Mouse (Mus musculus) liver, postnatal 0 days (tissue): ENCODE measurements around the gene Sorl1. TPM values are rescaled to one million over a fixed set of nuclear protein-coding genes. Genes with fewer than 3 reads are reported as not detected.

ENCODE experiments used
- ATAC-seq: fragments of 200-750 bp; cut with Nextera tagmentation; 2 replicates; pipeline ENCODE4 v1.8.0; 2017; ENCODE audit warnings: mild to moderate bottlenecking, moderate library complexity
- DNase-seq: peaks from one replicate; pipeline ENCODE4 v3.0.0-alpha.2; 2016
- H3K27ac ChIP-seq: fragments of 300-500 bp; sonication (generic); 2 replicates; pipeline ENCODE4 v1.5.1; 2014; ENCODE audit warnings: antibody characterized with exemption, moderate library complexity, mild to moderate bottlenecking, low read depth
- H3K27me3 ChIP-seq: fragments of 300-500 bp; sonication (generic); 2 replicates; pipeline ENCODE4 v1.6.1; 2014; ENCODE audit warnings: low read length, control low read depth, mixed read lengths; ENCODE audit not compliant: insufficient read depth
- H3K36me3 ChIP-seq: fragments of 300-500 bp; sonication (generic); replicated peaks from 2 replicates; pipeline ENCODE4 v1.6.1; 2014; ENCODE audit warnings: mild to moderate bottlenecking, control low read depth, low read length, moderate library complexity, mixed read lengths; ENCODE audit not compliant: insufficient read depth
- H3K4me1 ChIP-seq: fragments of 300-500 bp; sonication (generic); 2 replicates; pipeline ENCODE4 v1.6.1; 2014; ENCODE audit warnings: antibody characterized with exemption, mild to moderate bottlenecking, control low read depth; ENCODE audit not compliant: insufficient read depth
- H3K4me2 ChIP-seq: fragments of 300-500 bp; sonication (generic); 2 replicates; pipeline ENCODE4 v1.6.1; 2014; ENCODE audit warnings: low read depth, mild to moderate bottlenecking, low read length, moderate library complexity, mixed read lengths
- H3K4me3 ChIP-seq: fragments of 300-500 bp; sonication (generic); 2 replicates; pipeline ENCODE4 v1.5.1; 2014; ENCODE audit warnings: low read depth, low read length
- H3K9ac ChIP-seq: fragments of 300-500 bp; sonication (generic); replicated peaks from 2 replicates; pipeline ENCODE4 v1.6.1; 2014; ENCODE audit warnings: mild to moderate bottlenecking, moderate library complexity
- H3K9me3 ChIP-seq: fragments of 300-500 bp; sonication (generic); 2 replicates; pipeline ENCODE4 v1.6.1; 2016; ENCODE audit warnings: mild to moderate bottlenecking, control low read depth, low read length, mixed read lengths
- CTCF ChIP-seq: sonication (generic); IDR thresholded peaks from 2 replicates; pipeline ENCODE4 v1.5.1; 2016; ENCODE audit warnings: antibody characterized with exemption, low read depth
- EP300 ChIP-seq: IDR thresholded peaks from 2 replicates; pipeline ENCODE4 v1.6.1; 2016; ENCODE audit warnings: antibody characterized with exemption, low read depth, mild to moderate bottlenecking
- WGBS: fragments of 180-500 bp; shearing (Covaris S2); extraction: QIAGEN DNeasy Blood & Tissue Kit; methylation state at CpG from one replicate; pipeline ENCODE4 v1.1.7; 2014; ENCODE audit not compliant: insufficient replicate concordance; 5-methylcytosine and 5-hydroxymethylcytosine counted together
- polyA plus RNA-seq: library from polyadenylated mRNA; unstranded; fragments of >200 nt; fragmentation: Nextera tagmentation; extraction: Ambion mirVana; gene quantifications from 2 replicates; pipeline ENCODE4 v1.2.1, GENCODE M21; 2015

The Sorl1 gene
- polyA plus RNA-seq, 1 experiment from 2014 or later: 3.0 TPM

GRCm38 (mm10) chr9:42081681-42082530 lies 42.2 kb downstream of the Sorl1 start:
- H3K9me3 ChIP-seq: no peaks in the 10 kb centered on the region
- no peak overlapping the region for H3K4me3 ChIP-seq
- H3K4me1 ChIP-seq: no peaks in the 10 kb centered on the region
- no peak for ATAC-seq
- no peak overlapping the region for H3K27ac ChIP-seq
- 85% methylated on average over 29 of the region's 29 CpGs for WGBS
- H3K36me3 ChIP-seq: no peaks in the 10 kb centered on the region
- H3K27me3 ChIP-seq: no peaks in the 10 kb centered on the region
- H3K4me2 ChIP-seq: no peak overlapping the region
- no peak overlapping the region for H3K9ac ChIP-seq
- no peak for DNase-seq
- TF ChIP-seq EP300: no peak
- no peak for TF ChIP-seq CTCF

GRCm38 (mm10) chr9:42080671-42081070 lies 43.4 kb downstream of the Sorl1 start:
- WGBS: 75% methylated on average over 9 of the region's 9 CpGs
- H3K27ac ChIP-seq: no peak overlapping the region
- no peak for ATAC-seq

GRCm38 (mm10) chr9:42077112-42077845 lies 46.8 kb downstream of the Sorl1 start:
- Histone ChIP-seq H3K4me3 (no peak overlapping the region), H3K27me3 (no peaks in the 10 kb centered on the region), H3K9ac (no peak overlapping the region), H3K4me2 (no peak overlapping the region), H3K9me3 (no peaks in the 10 kb centered on the region), H3K27ac (no peak overlapping the region), H3K4me1 (no peaks in the 10 kb centered on the region), H3K36me3 (no peaks in the 10 kb centered on the region)
- 85% methylated on average over 16 of the region's 16 CpGs for WGBS
- DNase-seq (no peak), ATAC-seq (no peak)
- TF ChIP-seq CTCF (no peak), EP300 (no peak)

More at GRCm38 (mm10) chr9:42080671-42081070, 43.4 kb downstream of the Sorl1 start:
- Histone ChIP-seq H3K36me3 (no peaks in the 10 kb centered on the region), H3K27me3 (no peaks in the 10 kb centered on the region), H3K9ac (no peak overlapping the region), H3K4me2 (no peak overlapping the region), H3K4me1 (no peaks in the 10 kb centered on the region), H3K4me3 (no peak overlapping the region), H3K9me3 (no peaks in the 10 kb centered on the region)
- DNase-seq: no peak
- no peak for TF ChIP-seq EP300
- TF ChIP-seq CTCF: no peak

DNA sequence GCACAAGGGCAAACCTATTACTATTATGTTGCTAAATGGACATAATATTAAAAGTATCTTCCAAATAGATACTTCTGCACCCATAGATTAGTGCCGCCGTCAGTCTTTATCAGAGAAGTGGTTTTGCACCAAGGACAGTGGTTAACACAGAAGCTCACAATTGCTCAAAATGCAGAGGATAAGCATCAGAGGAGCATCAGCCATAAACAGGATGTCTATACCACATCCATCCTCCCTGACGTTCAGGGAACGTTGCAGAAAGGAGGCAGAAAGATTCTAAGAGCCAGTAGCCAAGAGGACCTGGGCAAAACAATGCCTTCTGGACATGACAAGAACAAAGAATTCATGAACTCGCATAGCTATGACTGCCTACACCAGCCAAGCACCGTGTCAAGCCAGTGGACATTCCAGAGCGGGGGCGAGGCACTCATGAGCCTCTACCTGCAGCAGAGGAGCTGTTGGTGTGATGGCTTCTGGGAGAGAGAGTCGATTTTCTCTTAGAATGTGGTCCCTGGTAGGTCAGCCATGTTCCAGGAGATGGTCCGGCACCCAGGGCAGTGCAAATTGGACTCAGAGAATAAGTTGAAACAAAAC lies 47.7 kb downstream of the Sorl1 start:
- no peak for TF ChIP-seq EP300
- no peak for TF ChIP-seq CTCF
- Histone ChIP-seq H3K4me3 (no peak overlapping the region), H3K4me2 (no peak overlapping the region), H3K9me3 (no peaks in the 10 kb centered on the region), H3K9ac (no peak overlapping the region), H3K36me3 (no peaks in the 10 kb centered on the region), H3K27me3 (no peaks in the 10 kb centered on the region), H3K4me1 (no peaks in the 10 kb centered on the region), H3K27ac (no peak overlapping the region)
- WGBS: 71% methylated on average over 10 of the region's 10 CpGs
- ATAC-seq: no peak
- DNase-seq: no peak

GRCm38 (mm10) chr9:42075241-42075640 lies 48.9 kb downstream of the Sorl1 start:
- no peak overlapping the region for H3K4me2 ChIP-seq
- WGBS: 54% methylated on average over 2 of the region's 2 CpGs
- no peak overlapping the region for H3K9ac ChIP-seq
- ATAC-seq: no peak
- no peak for DNase-seq
- no peaks in the 10 kb centered on the region for H3K4me1 ChIP-seq
- no peak overlapping the region for H3K27ac ChIP-seq
- no peaks in the 10 kb centered on the region for H3K9me3 ChIP-seq
- H3K36me3 ChIP-seq: no peaks in the 10 kb centered on the region
- no peaks in the 10 kb centered on the region for H3K27me3 ChIP-seq
- TF ChIP-seq CTCF (no peak), EP300 (no peak)
- no peak overlapping the region for H3K4me3 ChIP-seq

DNA sequence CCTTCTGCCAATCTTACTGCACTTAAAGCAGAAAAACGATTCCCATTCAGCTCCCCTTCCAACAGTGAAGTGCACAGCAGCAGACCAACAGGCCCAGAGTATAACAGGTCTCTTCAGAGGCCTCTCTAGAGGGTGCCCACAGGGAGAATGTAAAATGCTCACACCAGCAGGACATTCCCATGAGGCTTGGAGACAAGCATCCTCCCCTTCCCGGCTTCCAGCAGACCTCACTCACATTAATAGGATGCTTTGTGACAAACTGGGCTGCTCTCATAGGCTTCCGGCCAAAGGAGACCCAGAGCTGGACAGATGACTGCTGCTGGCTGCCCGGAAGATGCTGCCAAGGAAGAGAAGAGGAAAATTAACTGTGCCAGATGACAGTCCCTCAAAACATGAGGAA lies 52.1 kb downstream of the Sorl1 start:
- Histone ChIP-seq H3K9me3 (no peaks in the 10 kb centered on the region), H3K36me3 (no peaks in the 10 kb centered on the region), H3K4me2 (no peak overlapping the region), H3K27ac (no peak overlapping the region), H3K27me3 (no peaks in the 10 kb centered on the region), H3K4me1 (no peaks in the 10 kb centered on the region), H3K4me3 (no peak overlapping the region), H3K9ac (no peak overlapping the region)
- ATAC-seq (no peak), DNase-seq (no peak)
- 69% methylated on average over 4 of the region's 4 CpGs for WGBS
- no peak for TF ChIP-seq CTCF
- TF ChIP-seq EP300: no peak
